In the genomic region with DNA sequence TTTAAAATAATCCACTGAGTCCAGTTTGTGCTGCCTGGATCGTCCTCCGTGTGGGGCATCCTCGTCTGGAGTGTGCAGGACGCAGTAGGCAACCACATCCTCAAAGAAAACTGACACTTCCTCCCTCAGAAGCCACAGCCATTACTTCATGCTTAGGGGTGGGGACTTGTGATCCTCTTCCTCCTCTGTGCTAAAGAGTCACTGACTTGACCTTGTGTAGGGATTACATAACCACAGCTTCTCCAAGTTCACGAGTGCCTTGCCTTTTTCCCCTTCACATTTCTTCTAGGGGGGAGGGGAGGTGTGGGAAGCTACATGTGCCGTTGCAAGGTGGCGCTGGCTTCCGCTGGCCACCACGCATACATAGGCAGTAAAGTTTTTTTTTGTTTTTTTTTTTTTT, we compare ENCODE assay signal across 12 mouse cellular contexts. TPM values are rescaled to one million over a fixed set of nuclear protein-coding genes. Genes with fewer than 3 reads are reported as not detected.
DNase-seq lines count a peak whose midpoint lies in the region; ATAC-seq lines count a peak whose summit lies in the region.
"Had no signal": no experiment of that assay in that cellular context is flagged by ENCODE, and none has a peak within 500 bp of the region (broad histone marks: within the 10 kb centered on the region; RNA-seq: fewer than 3 reads in every experiment).

No protein-coding gene starts in this region.

- no peaks in the 10 kb centered on the region for H3K27me3 ChIP-seq in liver, embryonic 13.5 days
- H3K27me3 ChIP-seq in midbrain, embryonic 11.5 days (ENCODE audit: control insufficient read depth, insufficient read depth, low read length): no peaks in the 10 kb centered on the region
- H3K27me3 ChIP-seq: embryonic facial prominence, embryonic 13.5 days had no signal

- intact Hi-C loops in heart, postnatal 25 days (cut with DNase I): no loop called here
- intact Hi-C loops in heart, postnatal 14 days (cut with DNase I): no loop called here

- WGBS in liver, embryonic 13.5 days (ENCODE audit: insufficient replicate concordance): 34% methylated on average over 9 of the region's 9 CpGs
- WGBS in midbrain, embryonic 11.5 days: 91% methylated on average over 9 of the region's 9 CpGs

- H3K4me2 ChIP-seq in liver, embryonic 13.5 days: no peak overlapping the region
- no peak overlapping the region for H3K4me2 ChIP-seq in midbrain, embryonic 11.5 days
- H3K4me2 ChIP-seq: embryonic facial prominence, embryonic 13.5 days had no signal

- H3K9ac ChIP-seq in liver, embryonic 13.5 days: no peak overlapping the region
- H3K9ac ChIP-seq in midbrain, embryonic 11.5 days (ENCODE audit: low read length): no peak overlapping the region
- H3K9ac ChIP-seq: embryonic facial prominence, embryonic 13.5 days had no signal

- H3K9me3 ChIP-seq in liver, embryonic 13.5 days (replicated peaks): no peaks in the 10 kb centered on the region
- H3K9me3 ChIP-seq in midbrain, embryonic 11.5 days (ENCODE audit: control insufficient read depth, low read length): no peaks in the 10 kb centered on the region
- H3K9me3 ChIP-seq: embryonic facial prominence, embryonic 13.5 days had no signal

- ATAC-seq in liver, embryonic 13.5 days (ENCODE audit: low read depth): peak; percentile 45; the same call in 1 of the 2 replicates
- no peak for ATAC-seq in midbrain, embryonic 11.5 days (ENCODE audit: low FRiP score)

- H3K36me3 ChIP-seq in liver, embryonic 13.5 days: no peaks in the 10 kb centered on the region
- H3K36me3 ChIP-seq in midbrain, embryonic 11.5 days (ENCODE audit: control insufficient read depth, insufficient read depth, low read length): no peaks in the 10 kb centered on the region
- H3K36me3 ChIP-seq: embryonic facial prominence, embryonic 13.5 days had no signal

- H3K4me3 ChIP-seq in liver, embryonic 13.5 days (replicated peaks): no peak overlapping the region
- H3K4me3 ChIP-seq in midbrain, embryonic 11.5 days (ENCODE audit: low read depth, low read length): no peak overlapping the region
- H3K4me3 ChIP-seq: embryonic facial prominence, embryonic 13.5 days had no signal

- H3K27ac ChIP-seq in liver, embryonic 13.5 days: no peak overlapping the region
- H3K27ac ChIP-seq in midbrain, embryonic 11.5 days (ENCODE audit: low read depth, low read length): no peak overlapping the region
- H3K27ac ChIP-seq: embryonic facial prominence, embryonic 13.5 days had no signal

- peak; percentile 15 for DNase-seq in heart, postnatal 25 days (ENCODE audit: low spot score)
- no peak for DNase-seq in heart, postnatal 14 days
- DNase-seq in ES-CJ7 (ENCODE audit: low read depth, low spot score): peak; percentile 37
- peak; percentile 11 for DNase-seq in liver, embryonic 13.5 days
- peak; percentile 77 for DNase-seq in naive thymus-derived CD4-positive, alpha-beta T cell, adult 2 months (ENCODE audit: low read depth)
- DNase-seq in left cerebral cortex, adult 11 months (ENCODE audit: low spot score): no peak
- DNase-seq in midbrain, embryonic 11.5 days (ENCODE audit: low spot score, missing footprints): no peak
- DNase-seq in right cerebral cortex, adult 2 months (ENCODE audit: low spot score in 2 of 2): no peak
- DNase-seq: layer of hippocampus, postnatal 36 days; midbrain, embryonic 14.5 days; right cerebral cortex, postnatal 4 days had no signal

- no peaks in the 10 kb centered on the region; the same call in 1 of the 2 replicates for H3K4me1 ChIP-seq in liver, embryonic 13.5 days (replicated peaks)
- no peaks in the 10 kb centered on the region for H3K4me1 ChIP-seq in midbrain, embryonic 11.5 days (ENCODE audit: control insufficient read depth, insufficient read depth, low read length)
- H3K4me1 ChIP-seq: embryonic facial prominence, embryonic 13.5 days had no signal

RNA-seq across cellular contexts. Expression of a gene that starts 35.7 kb away (rescaled TPM):
- 10 to 100 TPM in 1 of 2 experiments, 1 to 10 TPM in 1; 8.8 to 10.5 TPM for total RNA-seq in heart, postnatal 25 days (2021)
- 10 to 100 TPM; 13.0 to 16.2 TPM for total RNA-seq in heart, postnatal 14 days (2021)
- 60.1 and 67.3 TPM in 2 replicates for polyA plus RNA-seq in liver, embryonic 13.5 days (2015; fragmentation: Nextera tagmentation; extraction: Ambion mirVana)
- 141 and 142 TPM in 2 replicates for polyA plus RNA-seq in midbrain, embryonic 11.5 days (2014; fragmentation: Nextera tagmentation; extraction: Ambion mirVana)

Comparison
In these comparisons a context has a peak if more than half of its experiments do, and no peak if none do; other contexts are left out.
1. DNase-seq: peak in heart, postnatal 25 days (single experiment), ES-CJ7 (single experiment), liver, embryonic 13.5 days (single experiment) and naive thymus-derived CD4-positive, alpha-beta T cell, adult 2 months (single experiment); none in heart, postnatal 14 days (0 of 2), left cerebral cortex, adult 11 months (single experiment), midbrain, embryonic 11.5 days (single experiment) and right cerebral cortex, adult 2 months (0 of 2).